In the genomic region with DNA sequence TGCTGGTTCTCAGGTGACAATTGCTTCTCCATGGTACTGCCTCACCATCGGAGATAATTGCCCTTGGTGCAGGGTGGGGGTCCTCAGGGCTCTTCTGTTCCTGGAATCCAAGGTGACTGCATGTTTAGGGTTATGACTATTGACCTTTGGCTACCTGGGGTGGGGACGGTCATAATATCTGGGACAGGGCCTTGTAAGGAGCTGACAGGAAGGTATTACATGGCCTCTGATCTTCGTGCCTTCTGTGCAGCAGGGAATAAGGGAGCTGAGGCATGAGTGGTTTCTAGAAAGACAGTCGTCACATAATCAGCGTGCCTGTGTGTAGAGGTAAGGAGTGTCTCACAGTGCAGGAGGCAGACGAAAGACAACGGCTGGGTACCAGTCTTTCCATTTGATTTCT, we compare ENCODE assay signal across 22 mouse cellular contexts.
"Had no signal": no experiment of that assay in that cellular context is flagged by ENCODE, and none has a peak within 500 bp of the region (broad histone marks: within the 10 kb centered on the region; RNA-seq: fewer than 3 reads in every experiment).

No protein-coding gene starts in this region.

- H3K27me3 ChIP-seq: limb, embryonic 13.5 days; liver, embryonic 12.5 days; liver, embryonic 15.5 days; lung, embryonic 15.5 days; midbrain, embryonic 13.5 days; neural tube, embryonic 13.5 days; stomach, embryonic 15.5 days had no signal

- ATAC-seq: liver, embryonic 12.5 days; midbrain, embryonic 13.5 days; midbrain, embryonic 16.5 days had no signal

- H3K9ac ChIP-seq: limb, embryonic 13.5 days; liver, embryonic 12.5 days; liver, embryonic 15.5 days; lung, embryonic 15.5 days; midbrain, embryonic 13.5 days; neural tube, embryonic 13.5 days; stomach, embryonic 15.5 days had no signal

- H3K36me3 ChIP-seq: limb, embryonic 13.5 days; liver, embryonic 12.5 days; liver, embryonic 15.5 days; lung, embryonic 15.5 days; midbrain, embryonic 10.5 days; midbrain, embryonic 13.5 days; neural tube, embryonic 13.5 days; stomach, embryonic 15.5 days had no signal

- DNase-seq: kidney, adult 18-20 months; kidney, postnatal 10 days; kidney, postnatal 4 days; liver; lung, adult 18-20 months; lung, postnatal 10 days; lung, postnatal 36 days; retina, postnatal 1 day; right cerebral cortex, postnatal 25 days; spleen, adult 18-20 months; thymus, postnatal 25 days had no signal

- H3K9me3 ChIP-seq: limb, embryonic 13.5 days; liver, embryonic 12.5 days; liver, embryonic 15.5 days; lung, embryonic 15.5 days; midbrain, embryonic 10.5 days; midbrain, embryonic 13.5 days; neural tube, embryonic 13.5 days; stomach, embryonic 15.5 days had no signal

- H3K27ac ChIP-seq: limb, embryonic 13.5 days; liver, embryonic 12.5 days; liver, embryonic 15.5 days; lung, embryonic 15.5 days; midbrain, embryonic 10.5 days; midbrain, embryonic 13.5 days; neural tube, embryonic 13.5 days; stomach, embryonic 15.5 days had no signal

- H3K4me2 ChIP-seq: limb, embryonic 13.5 days; liver, embryonic 12.5 days; liver, embryonic 15.5 days; lung, embryonic 15.5 days; midbrain, embryonic 13.5 days; neural tube, embryonic 13.5 days; stomach, embryonic 15.5 days had no signal

- H3K4me1 ChIP-seq: liver, embryonic 12.5 days; liver, embryonic 15.5 days; megakaryocyte, embryonic 14.5 days; stomach, embryonic 15.5 days had no signal

- H3K4me3 ChIP-seq: limb, embryonic 13.5 days; liver, embryonic 12.5 days; liver, embryonic 15.5 days; lung, embryonic 15.5 days; megakaryocyte, embryonic 14.5 days; midbrain, embryonic 10.5 days; midbrain, embryonic 13.5 days; myocyte; neural tube, embryonic 13.5 days; stomach, embryonic 15.5 days had no signal
